10 mouse cellular contexts compared by ENCODE assay signal in the genomic region with DNA sequence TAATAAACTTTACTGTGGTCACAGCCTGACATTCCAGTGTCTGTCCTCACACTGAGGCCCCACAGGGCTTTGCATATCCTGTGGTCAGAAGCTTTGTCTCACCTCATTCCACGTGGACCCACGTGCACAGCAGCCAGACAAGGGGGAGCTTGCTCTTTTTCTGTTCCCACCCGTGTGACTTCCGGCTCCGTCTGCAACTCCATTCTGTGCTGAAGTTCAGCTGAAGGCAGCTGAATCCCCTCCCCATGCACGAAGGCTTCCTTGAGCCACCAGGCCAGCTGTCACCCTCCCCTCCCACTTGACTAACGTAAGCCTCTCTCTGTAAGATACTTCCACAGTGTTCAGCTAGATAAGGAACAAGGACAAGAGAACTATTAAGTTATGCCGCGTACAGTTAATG.
A peak's percentile ranks its signal among the peaks of the same experiment; 100 is the strongest.
DNase-seq lines count a peak whose midpoint lies in the region; ATAC-seq and TF ChIP-seq lines count a peak whose summit lies in the region.
"Had no signal": no experiment of that assay in that cellular context is flagged by ENCODE, and none has a peak within 500 bp of the region (broad histone marks: within the 10 kb centered on the region; RNA-seq: fewer than 3 reads in every experiment).

No protein-coding gene starts in this region.

- TF ChIP-seq CTCF in stomach, postnatal 0 days (IDR thresholded peaks at IDR 0.05; ENCODE audit: low read depth): no peak

- 0 out of 2 replicates have a peak overlapping the region, but pooled peaks have one; percentile 38 for H3K9ac ChIP-seq in heart, embryonic 13.5 days
- 0 out of 2 replicates have a peak overlapping the region, but pooled peaks have one; percentile 3 for H3K9ac ChIP-seq in stomach, embryonic 16.5 days (ENCODE audit: low read length)
- H3K9ac ChIP-seq in stomach, postnatal 0 days (ENCODE audit: low read length): no peak overlapping the region
- no peak overlapping the region for H3K9ac ChIP-seq in liver, embryonic 16.5 days (ENCODE audit: low read depth, low read length)
- H3K9ac ChIP-seq: forebrain, postnatal 0 days had no signal

- no peaks in the 10 kb centered on the region for H3K36me3 ChIP-seq in heart, embryonic 13.5 days
- no peaks in the 10 kb centered on the region for H3K36me3 ChIP-seq in stomach, embryonic 16.5 days (ENCODE audit: control insufficient read depth, insufficient read depth, low read length)
- H3K36me3 ChIP-seq in stomach, postnatal 0 days (ENCODE audit: control insufficient read depth, insufficient read depth, low read length): no peaks in the 10 kb centered on the region
- H3K36me3 ChIP-seq in liver, embryonic 16.5 days (ENCODE audit: control insufficient read depth, insufficient read depth): no peaks in the 10 kb centered on the region
- H3K36me3 ChIP-seq: G1E had no signal

- H3K4me2 ChIP-seq in heart, embryonic 13.5 days: peak overlapping the region; percentile 41
- no peak overlapping the region for H3K4me2 ChIP-seq in stomach, embryonic 16.5 days (ENCODE audit: low read depth, low read length)
- no peak overlapping the region for H3K4me2 ChIP-seq in stomach, postnatal 0 days (replicated peaks; ENCODE audit: low read depth)
- H3K4me2 ChIP-seq in liver, embryonic 16.5 days (ENCODE audit: low read depth, low read length): peak overlapping the region; percentile 21; the same call in 1 of the 2 replicates

- 6% methylated on average over 9 of the region's 9 CpGs for WGBS in heart, embryonic 13.5 days
- 29% methylated on average over 9 of the region's 9 CpGs for WGBS in stomach, embryonic 16.5 days
- WGBS in stomach, postnatal 0 days: 24% methylated on average over 9 of the region's 9 CpGs
- 7% methylated on average over 9 of the region's 9 CpGs for WGBS in liver, embryonic 16.5 days (ENCODE audit: insufficient replicate concordance)

- H3K9me3 ChIP-seq in heart, embryonic 13.5 days: no peaks in the 10 kb centered on the region
- no peaks in the 10 kb centered on the region for H3K9me3 ChIP-seq in stomach, embryonic 16.5 days (replicated peaks; ENCODE audit: control insufficient read depth, low read length)
- no peaks in the 10 kb centered on the region for H3K9me3 ChIP-seq in stomach, postnatal 0 days (ENCODE audit: control insufficient read depth, low read length)
- no peaks in the 10 kb centered on the region for H3K9me3 ChIP-seq in liver, embryonic 16.5 days (replicated peaks; ENCODE audit: control insufficient read depth, low read length)
- H3K9me3 ChIP-seq: G1E had no signal

- peaks cover 31% of the 10 kb centered on the region for H3K4me1 ChIP-seq in heart, embryonic 13.5 days
- H3K4me1 ChIP-seq in stomach, embryonic 16.5 days (ENCODE audit: control insufficient read depth, insufficient read depth, low read length): no peaks in the 10 kb centered on the region
- H3K4me1 ChIP-seq in stomach, postnatal 0 days (replicated peaks; ENCODE audit: control insufficient read depth, insufficient read depth): no peaks in the 10 kb centered on the region
- H3K4me1 ChIP-seq in liver, embryonic 16.5 days (ENCODE audit: control insufficient read depth, low read depth, low read length): peaks cover 3% of the 10 kb centered on the region

- peak overlapping the region; percentile 70 for H3K27ac ChIP-seq in heart, embryonic 13.5 days (replicated peaks)
- no peak overlapping the region for H3K27ac ChIP-seq in stomach, embryonic 16.5 days (ENCODE audit: low read length)
- no peak overlapping the region for H3K27ac ChIP-seq in stomach, postnatal 0 days (replicated peaks)
- no peak overlapping the region for H3K27ac ChIP-seq in liver, embryonic 16.5 days (ENCODE audit: low read length)

- no peak for ATAC-seq in heart, embryonic 13.5 days (ENCODE audit: extremely low read depth, insufficient number of reproducible peaks, low FRiP score, low TSS enrichment)
- ATAC-seq in stomach, embryonic 16.5 days (ENCODE audit: insufficient read depth, low FRiP score): no peak
- ATAC-seq in stomach, postnatal 0 days (ENCODE audit: low FRiP score, low TSS enrichment): no peak
- peak; percentile 58; the same call in 1 of the 2 replicates for ATAC-seq in liver, embryonic 16.5 days (ENCODE audit: low read depth)
- ATAC-seq in monocyte, adult 5-6 weeks (replicated peaks; ENCODE audit: insufficient number of reproducible peaks, low FRiP score, low TSS enrichment, poor library complexity, severe bottlenecking): no peak; the same call in 1 of the 2 replicates
- ATAC-seq: forebrain, postnatal 0 days had no signal

- no peaks in the 10 kb centered on the region for H3K27me3 ChIP-seq in heart, embryonic 13.5 days (replicated peaks)
- H3K27me3 ChIP-seq in stomach, embryonic 16.5 days (ENCODE audit: control insufficient read depth, insufficient read depth, low read length): no peaks in the 10 kb centered on the region
- H3K27me3 ChIP-seq in stomach, postnatal 0 days (ENCODE audit: control insufficient read depth, insufficient read depth, low read length): no peaks in the 10 kb centered on the region
- H3K27me3 ChIP-seq in liver, embryonic 16.5 days (ENCODE audit: control insufficient read depth, insufficient read depth, low read depth, low read length): no peaks in the 10 kb centered on the region

- TF ChIP-seq EP300 in stomach, postnatal 0 days (optimal IDR thresholded peaks at IDR 0.05): no peak

- intact Hi-C loops in heart, postnatal 36 days (cut with DNase I): no loop called here

- H3K4me3 ChIP-seq in heart, embryonic 13.5 days: no peak overlapping the region
- no peak overlapping the region for H3K4me3 ChIP-seq in stomach, embryonic 16.5 days (replicated peaks; ENCODE audit: low read length)
- H3K4me3 ChIP-seq in stomach, postnatal 0 days (ENCODE audit: low read depth, low read length): no peak overlapping the region
- no peak overlapping the region for H3K4me3 ChIP-seq in liver, embryonic 16.5 days (ENCODE audit: low read depth, low read length)

- DNase-seq in heart, postnatal 36 days: no peak
- DNase-seq in stomach, postnatal 0 days (ENCODE audit: low spot score): no peak
- DNase-seq in ovary, postnatal 10 days (ENCODE audit: low spot score): no peak
- DNase-seq in adrenal gland, adult 18-20 months (ENCODE audit: low spot score in 2 of 2): no peak
- DNase-seq: forebrain, postnatal 0 days had no signal

Comparison
In these comparisons a context has a peak if more than half of its experiments do, and no peak if none do; other contexts are left out.
1. H3K9ac ChIP-seq: peak in heart, embryonic 13.5 days (single experiment) and stomach, embryonic 16.5 days (single experiment); none in stomach, postnatal 0 days (single experiment) and liver, embryonic 16.5 days (single experiment).
2. H3K4me2 ChIP-seq: peak in heart, embryonic 13.5 days (single experiment) and liver, embryonic 16.5 days (single experiment); none in stomach, embryonic 16.5 days (single experiment) and stomach, postnatal 0 days (single experiment).